Mouse (Mus musculus) ovary, postnatal 10 days (tissue): Measurements from ENCODE around the gene 9130213A22Rik.

ENCODE experiments used
- DNase-seq: peaks from one replicate; pipeline ENCODE4 v3.0.0; 2022; ENCODE audit warnings: low spot score

9130213A22Rik gene

DNA sequence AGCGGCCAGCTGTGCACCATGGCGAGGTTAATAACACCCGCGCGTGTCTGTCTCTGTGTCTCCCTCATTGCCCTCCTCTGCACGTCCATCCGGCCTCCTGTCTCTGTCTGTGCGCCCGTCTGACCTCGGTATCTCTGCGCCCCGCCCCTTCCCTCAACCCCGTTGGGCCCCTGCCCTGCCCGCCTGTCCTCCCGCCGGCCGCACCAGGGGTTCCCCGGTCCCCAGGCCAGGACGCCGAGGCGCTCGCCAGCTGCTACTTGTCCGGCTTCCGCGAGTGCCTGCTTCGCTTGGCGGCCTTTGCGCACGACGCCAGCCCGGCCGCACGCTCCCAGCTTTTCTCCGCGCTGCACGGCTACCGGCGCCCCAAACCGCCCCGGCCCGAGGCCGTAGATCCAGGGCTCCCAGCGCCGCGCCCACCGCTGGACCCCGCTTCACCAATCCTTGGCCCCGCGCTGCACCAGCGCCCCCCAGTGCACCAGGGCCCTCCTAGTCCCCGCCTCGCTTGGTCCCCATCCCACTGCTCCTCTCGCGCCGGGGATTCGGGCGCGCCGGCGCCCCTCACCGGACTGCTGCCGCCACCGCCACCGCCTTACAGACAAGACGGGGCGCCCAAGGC lies at the start of gene 9130213A22Rik:
9130213A22Rik (minus strand) TSS at position 254 of the 616 bp plus-strand sequence.
- peak; percentile 84 for DNase-seq

DNA sequence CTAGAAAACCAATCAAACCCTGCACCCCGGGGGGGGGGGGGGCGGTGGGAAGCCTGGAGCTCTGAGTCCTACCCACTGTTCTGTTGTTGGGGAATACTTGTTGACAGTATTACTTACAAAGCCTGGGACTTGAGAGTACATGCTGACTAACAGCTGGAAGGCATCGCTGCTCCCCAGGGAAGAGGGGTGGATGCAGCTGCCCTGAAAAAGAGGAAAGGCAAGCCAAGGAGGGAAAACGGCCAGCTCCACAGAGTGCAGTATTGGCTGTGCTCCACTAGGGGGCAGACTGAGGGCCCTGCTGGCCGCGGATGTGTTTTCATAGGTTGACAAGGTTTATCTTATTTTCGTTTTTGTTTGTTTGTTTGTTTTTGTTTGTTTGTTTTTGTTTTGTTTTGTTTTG lies 49.2 kb upstream of the 9130213A22Rik start:
- DNase-seq = peak; percentile 51

DNA sequence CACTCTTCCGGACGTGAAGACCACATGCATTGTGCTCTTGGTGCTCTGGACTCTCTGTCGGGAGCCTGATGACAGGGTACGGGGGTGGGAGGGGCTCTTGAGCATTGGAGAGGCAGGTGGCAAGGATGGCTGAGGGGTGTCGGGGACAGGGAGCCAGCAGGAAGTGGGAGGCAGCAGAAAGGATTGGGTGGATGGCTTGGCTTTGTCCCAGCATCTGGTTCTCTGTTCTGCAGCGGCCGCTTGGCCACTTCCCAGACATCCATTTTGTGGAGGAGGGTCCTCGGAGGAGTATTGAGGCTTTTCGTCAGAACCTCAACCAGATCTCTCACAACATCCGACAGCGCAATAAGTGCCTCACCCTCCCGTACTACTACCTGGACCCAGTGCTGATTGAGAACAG lies 46.9 kb upstream of the 9130213A22Rik start:
- DNase-seq = no peak

DNA sequence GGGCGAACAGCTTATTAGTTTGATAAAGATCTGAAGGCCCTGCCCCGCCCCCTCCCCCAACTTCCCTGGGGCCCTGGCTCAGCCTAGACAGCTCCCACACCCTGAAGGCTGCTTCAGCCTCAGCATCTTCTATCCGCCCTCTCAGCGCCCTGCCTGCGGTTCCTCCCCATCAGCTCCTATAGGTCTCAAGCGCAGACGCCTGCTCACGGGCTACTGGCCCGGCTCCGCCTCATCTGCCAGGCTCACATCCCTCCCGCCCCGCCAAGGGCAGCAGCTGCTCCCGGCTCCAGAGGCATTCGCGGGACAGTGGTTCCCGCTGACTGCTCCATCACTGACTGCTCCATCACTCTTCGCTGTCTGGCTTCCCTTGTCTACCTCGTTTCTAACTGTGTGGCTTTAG lies 34.4 kb upstream of the 9130213A22Rik start, which contains the start of gene Alox12b:
Alox12b (plus strand) TSS at position 190 of the 400 bp plus-strand sequence.
- no peak for DNase-seq

GRCm38 (mm10) chr11:69155351-69155750 lies 33.0 kb upstream of the 9130213A22Rik start:
- no peak for DNase-seq

- no peak for DNase-seq
Measured at GRCm38 (mm10) chr11:69153831-69154230, 31.4 kb upstream of the 9130213A22Rik start.

DNA sequence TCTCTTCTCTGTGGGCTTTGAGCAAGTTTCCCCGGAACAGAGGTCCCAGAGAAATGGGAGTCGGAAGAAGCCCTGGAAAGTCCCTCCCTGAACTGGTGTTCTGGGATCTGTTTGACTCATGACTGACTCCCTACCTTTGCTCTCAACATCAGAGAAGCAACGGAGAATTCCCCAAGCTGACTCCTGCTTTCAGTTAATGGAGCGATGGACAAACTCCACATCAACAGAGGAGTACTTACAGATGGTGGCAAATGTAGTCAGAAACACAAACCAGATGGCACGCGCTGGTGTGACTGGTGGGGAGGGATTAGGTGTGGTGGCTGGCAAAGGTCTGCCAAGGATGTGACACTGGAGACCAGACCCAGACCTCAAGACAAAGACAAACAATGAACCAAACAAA lies 28.6 kb upstream of the 9130213A22Rik start:
- DNase-seq = no peak

DNA sequence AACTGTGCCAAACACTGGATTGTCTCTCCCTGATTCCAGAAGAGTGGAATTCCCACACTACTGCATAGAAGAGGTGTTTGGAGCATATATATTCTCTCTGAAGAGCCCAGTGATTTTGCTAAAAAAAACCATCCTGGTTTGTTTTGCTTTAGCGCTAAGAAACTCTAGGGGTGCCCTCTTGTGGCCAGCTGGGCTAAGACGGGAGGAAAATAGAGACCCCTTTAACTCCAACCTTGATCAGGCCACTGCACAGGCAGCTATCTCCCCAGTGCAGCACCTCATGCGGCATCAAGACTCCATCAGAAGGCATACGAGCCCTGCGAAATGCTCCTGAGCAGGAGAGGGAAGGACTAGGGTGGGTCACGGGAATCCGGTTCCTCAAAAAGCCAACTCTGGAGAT lies 28.1 kb upstream of the 9130213A22Rik start:
- DNase-seq = no peak

DNA sequence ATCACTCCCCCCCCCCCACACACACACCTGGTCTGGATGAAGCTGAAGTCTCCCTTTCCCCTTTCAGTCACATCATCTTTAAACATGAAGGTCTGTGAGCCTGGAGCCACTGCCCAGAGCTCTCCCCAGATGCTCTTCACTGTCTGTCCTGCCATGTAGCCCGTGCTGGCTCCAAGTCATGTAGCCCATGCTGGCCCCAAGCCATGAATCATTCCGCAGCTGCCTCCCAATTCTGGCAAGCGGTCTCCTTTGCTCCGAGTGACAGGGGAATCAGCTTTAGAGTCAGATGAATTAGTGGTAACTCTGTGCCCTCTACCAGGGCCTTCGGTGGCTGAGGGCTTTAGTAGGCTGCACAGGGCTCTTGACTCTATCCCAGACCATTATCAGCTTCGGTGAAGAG lies 27.3 kb upstream of the 9130213A22Rik start:
- DNase-seq = no peak

GRCm38 (mm10) chr11:69148451-69148960 lies 26.1 kb upstream of the 9130213A22Rik start:
- no peak for DNase-seq

DNA sequence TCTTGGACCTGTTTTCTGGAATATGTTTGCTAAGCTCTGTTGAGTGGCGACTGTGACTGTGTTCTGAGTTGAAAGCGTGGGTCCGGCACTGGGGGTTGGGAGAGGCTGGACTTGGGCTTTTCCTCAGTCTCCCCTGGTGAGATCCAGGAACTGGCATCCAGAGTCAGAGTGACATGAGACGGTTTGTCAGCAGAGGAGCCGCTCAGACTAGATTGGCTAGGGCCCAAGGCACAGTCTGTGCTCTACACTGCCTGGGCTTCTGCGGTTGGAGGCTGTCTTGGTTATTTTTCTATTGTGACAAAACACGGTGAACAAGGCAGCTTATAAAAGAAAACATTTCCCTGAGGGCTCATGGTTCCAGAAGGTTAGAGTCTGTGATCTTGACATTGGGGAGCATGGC lies 25.2 kb upstream of the 9130213A22Rik start:
- DNase-seq = no peak

DNA sequence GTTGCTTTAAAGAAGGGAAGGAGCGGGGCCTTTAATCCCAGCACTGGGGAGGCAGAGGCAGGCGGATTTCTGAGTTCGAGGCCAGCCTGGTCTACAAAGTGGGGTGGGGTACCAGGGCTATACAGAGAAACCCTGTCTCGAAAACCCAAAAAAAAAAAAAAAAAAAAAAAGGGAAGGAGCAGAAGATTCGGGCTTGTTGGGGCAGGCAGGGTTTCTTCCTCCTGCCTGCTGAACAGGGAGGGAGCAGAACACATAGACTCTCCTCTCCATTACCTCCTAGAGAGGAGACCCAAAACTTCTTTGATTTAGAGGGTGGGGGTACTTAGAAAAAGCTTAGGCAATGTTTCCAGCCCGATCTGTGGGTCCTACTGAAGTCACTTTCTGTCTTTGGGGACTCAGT lies 13.0 kb upstream of the 9130213A22Rik start:
- no peak for DNase-seq

GRCm38 (mm10) chr11:69134622-69134968 lies 12.2 kb upstream of the 9130213A22Rik start:
- DNase-seq = no peak

- DNase-seq = no peak
Measured at GRCm38 (mm10) chr11:69133923-69134621, 11.7 kb upstream of the 9130213A22Rik start.

GRCm38 (mm10) chr11:69133566-69133922 lies 11.2 kb upstream of the 9130213A22Rik start:
- no peak for DNase-seq

DNA sequence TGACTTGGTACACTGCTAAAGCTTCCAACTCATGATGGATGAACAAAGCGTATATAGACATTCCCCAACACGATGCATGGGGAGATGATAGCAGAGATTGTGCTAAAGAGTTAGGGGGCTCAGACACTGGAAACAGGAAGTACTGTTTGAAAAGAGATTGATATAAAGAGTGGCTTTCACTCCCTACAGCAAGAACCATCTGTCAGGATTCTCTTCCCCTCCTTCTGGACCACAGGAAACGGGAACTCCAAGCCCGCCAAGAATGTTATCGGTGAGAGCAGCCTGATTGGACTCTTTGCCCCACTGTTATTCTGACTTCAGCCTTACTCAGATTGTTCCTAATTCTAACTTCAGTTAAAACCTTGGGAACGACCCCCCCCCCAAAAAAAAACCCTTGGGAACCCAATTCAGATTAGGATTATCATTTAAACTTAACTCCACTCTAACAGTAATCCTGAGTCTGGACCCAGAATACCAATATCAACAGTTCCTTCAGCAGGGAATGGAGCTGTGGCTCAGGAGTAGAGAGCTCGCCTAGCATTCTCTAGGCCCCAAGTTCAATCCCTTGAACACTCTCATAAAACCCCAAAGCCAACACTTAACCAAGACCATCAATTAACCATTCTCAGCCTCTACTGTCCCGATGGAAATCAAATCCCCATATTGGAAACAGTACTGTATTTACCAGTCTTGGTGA lies 6.2 kb upstream of the 9130213A22Rik start:
- no peak for DNase-seq

- DNase-seq = no peak
Measured at GRCm38 (mm10) chr11:69126706-69127095, 4.3 kb upstream of the 9130213A22Rik start.

DNA sequence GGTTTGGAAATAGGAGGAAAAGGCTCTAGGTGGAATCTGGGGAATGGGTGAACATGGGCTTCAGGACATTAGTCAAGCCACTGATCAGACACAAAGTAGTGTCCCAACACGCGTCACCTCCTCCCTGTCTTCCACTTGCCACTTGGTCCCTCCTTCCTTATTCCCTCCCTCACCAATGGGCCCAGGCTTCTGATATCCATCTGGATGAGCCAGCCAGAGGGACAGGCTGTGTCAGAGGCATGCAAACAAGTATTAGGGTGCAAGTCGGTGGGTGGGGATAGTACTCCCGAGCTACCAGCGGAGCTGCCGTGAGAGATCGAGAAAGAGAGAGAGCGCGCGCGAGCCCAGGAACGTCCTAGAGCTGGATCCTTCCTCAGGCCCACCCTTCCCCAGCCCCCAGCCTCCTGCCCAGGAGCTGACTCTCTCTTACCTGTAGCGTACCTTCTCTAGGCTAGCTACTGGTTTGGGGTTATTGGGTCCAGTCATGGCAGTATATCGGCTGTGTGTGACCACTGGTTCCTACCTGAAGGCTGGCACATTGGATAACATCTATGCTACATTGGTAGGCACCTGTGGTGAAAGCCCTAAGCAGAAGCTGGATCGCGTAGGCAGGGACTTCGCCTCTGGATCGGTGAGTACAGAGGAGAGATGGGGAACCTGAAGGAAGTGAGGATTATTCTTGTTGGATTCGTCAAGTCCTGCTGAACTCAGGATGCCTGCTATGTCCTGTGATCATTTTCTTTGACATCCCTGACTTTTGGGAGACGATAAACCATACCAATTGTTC lies 3.7 kb upstream of the 9130213A22Rik start:
- no peak for DNase-seq

GRCm38 (mm10) chr11:69125852-69125918 lies 3.3 kb upstream of the 9130213A22Rik start, which contains the start of gene Aloxe3:
Gene Aloxe3 (plus strand): TSS chr11:69125896.
- DNase-seq = no peak

DNA sequence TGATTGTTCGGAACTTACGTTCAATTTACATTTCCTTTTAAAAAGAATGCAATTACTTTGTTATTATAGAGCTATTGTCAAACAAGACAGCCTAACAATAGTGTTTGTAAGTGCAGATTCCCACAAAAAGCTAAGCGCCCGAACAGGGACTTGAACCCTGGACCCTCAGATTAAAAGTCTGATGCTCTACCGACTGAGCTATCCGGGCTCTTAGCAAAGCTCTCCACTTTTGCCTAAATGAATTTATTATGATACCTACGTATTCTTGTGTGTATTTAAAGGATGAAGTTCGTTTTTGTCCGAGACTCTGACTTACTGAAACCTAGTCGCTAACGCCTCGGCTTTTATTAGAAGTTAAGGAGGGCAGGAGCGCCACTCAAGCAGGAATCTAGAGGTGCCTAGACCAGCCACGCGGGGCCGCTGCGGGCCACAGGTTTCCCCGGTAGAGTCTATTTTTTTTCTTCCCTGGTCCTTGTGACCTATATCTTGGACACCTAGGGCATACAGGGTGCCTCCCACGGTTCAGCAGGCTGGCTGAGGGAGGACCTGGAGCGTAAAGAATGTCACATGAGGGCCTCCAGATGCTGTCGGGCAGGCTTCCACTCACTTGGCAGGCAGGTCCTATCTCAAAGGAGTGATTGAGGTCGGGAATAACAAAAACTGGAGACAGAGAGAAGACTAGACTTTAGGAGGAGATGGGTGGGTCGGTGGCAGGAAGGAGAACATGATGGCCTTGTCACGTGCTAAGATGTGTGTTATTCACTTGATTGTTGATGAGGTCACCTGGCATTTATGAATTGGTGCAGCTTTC lies 2.9 kb upstream of the 9130213A22Rik start:
- no peak for DNase-seq

DNA sequence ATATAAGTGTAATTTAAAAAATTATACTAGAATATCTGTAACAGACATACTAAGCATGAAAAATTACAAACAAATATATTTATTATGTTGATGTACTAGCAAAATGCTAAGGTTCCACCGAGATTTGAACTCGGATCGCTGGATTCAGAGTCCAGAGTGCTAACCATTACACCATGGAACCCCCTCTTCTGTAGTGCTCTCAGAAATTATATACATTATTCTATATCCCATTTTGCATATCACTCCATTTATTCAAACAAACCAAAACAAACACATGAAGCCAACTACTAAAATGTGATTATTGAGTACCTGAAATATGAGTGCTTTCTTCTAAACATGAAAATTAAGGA lies 2.1 kb upstream of the 9130213A22Rik start:
- DNase-seq = no peak
